Mouse (Mus musculus) gonadal fat pad, adult 2 months (tissue): ENCODE measurements around the gene 4930442H23Rik. TPM values are rescaled to one million over a fixed set of nuclear protein-coding genes. Genes with fewer than 3 reads are reported as not detected.

Experiments used
- DNase-seq: peaks from one replicate; pipeline ENCODE4 v3.0.0-alpha.2; 2012; ENCODE audit warnings: low read depth
- polyA plus RNA-seq: library from polyadenylated mRNA; depleted of rRNA; stranded (reverse); fragments of >200 nt; gene quantifications from 2 replicates; pipeline ENCODE4 v1.2.3, GENCODE M21; 2012

The 4930442H23Rik gene
- polyA plus RNA-seq, 1 experiment: not detected

DNA sequence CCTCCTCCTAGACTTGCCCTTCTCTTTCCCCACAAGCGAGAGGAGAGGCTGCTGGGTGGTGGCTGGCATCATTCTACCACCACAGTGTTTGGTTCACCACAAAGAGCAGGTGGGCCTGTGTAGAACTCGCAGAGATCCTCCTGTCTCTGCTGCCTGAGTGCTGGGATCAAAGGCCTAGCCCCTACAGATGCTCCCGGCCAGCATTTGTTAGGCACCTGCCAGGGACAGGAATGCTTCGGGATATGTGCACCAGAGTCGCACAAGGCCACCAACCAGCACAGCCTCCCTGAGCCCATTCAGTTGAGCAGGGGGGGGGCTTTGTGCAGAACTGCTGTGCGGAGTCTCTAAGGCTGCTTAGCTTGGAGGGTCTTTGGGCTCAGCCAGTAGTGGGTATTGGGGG is 38.3 kb downstream of the 4930442H23Rik start:
- no peak for DNase-seq

DNA sequence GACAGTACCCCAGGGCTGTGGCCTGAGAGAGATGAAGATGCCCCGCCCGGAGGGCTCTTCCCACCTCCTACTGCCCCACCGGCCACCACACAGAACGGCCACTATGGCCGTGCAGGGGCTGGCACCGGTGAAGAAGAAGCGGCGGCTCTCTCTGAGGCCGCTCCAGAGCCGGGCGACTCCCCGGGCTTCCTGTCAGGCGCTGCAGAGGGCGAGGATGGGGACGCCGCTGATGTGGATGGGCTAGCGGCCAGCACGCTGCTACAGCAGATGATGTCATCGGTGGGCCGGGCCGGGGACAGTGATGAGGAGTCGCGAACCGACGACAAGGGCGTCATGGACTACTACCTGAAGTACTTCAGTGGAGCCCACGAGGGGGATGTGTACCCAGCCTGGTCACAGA is 39.0 kb downstream of the 4930442H23Rik start:
- no peak for DNase-seq

- no peak for DNase-seq
These were observed 39.7 kb downstream of the 4930442H23Rik start for GRCm38 (mm10) chr10:81143845-81144437.

DNA sequence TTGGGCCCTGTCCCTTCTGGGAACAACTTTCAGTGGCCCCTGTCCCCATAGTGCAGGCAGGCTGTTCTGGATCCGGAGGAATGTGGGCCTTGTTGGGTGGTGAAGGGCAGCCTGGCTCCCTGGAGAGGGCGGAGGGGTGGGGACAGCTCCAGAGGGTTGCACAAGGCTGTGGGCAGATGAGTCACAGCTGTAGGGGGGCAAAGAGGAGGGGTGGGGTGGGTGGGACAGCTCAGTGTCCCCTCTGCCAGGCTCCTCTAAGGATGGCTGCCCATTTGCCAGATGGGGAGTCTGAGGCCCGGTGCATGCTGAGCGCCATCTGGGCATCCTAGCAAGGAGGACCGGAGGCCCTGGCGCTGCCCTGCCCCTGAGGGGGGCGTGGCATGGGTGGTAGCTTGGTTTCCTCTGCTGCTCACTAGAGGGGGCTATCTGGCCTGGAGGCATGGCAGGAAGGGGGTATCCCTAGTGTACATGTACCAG is 40.5 kb downstream of the 4930442H23Rik start:
- DNase-seq: no peak

GRCm38 (mm10) chr10:81142551-81142981 is 41.1 kb downstream of the 4930442H23Rik start:
- no peak for DNase-seq

DNA sequence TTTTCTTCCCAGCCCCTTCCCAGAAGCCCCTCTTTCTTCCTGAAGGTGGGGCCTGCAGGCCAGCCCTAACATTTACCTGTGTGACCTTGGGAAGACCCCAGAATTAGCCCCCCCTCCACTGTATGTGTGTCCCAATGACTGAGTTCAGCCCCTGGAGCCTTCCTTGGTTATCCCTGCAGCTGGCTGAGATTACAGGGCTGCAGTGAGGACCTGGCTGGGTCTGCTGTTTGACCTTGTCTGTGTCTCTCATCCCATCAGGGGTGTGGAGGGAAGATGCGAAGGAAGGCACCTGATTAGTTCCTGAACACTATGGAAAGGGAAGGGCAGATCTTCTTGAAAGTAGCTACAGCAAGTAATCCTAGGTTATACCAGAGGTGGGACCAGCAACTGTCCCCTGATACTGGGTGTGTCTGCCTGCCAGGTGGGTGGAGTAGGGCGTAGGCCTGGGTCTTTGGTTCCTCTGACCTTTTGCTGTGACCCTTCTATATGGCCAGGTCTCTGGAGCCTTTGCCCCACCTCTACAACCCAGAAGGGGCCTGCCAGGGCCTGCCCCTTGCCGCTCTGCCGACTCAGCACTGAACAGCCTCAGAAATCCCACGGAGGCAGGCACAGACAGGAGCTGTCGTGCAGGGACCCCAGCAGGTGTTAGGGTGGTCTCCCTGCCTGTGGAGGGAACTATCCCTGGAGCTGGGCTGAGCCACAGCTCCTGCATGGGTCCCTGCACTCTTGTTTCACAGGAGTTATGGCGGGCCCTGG is 42.0 kb downstream of the 4930442H23Rik start:
- DNase-seq: no peak

- no peak for DNase-seq
These were observed 42.8 kb downstream of the 4930442H23Rik start for GRCm38 (mm10) chr10:81140717-81141454.

- no peak for DNase-seq
These were observed 43.6 kb downstream of the 4930442H23Rik start for GRCm38 (mm10) chr10:81140005-81140404.

GRCm38 (mm10) chr10:81139529-81139846 is 44.2 kb downstream of the 4930442H23Rik start:
- no peak for DNase-seq

DNA sequence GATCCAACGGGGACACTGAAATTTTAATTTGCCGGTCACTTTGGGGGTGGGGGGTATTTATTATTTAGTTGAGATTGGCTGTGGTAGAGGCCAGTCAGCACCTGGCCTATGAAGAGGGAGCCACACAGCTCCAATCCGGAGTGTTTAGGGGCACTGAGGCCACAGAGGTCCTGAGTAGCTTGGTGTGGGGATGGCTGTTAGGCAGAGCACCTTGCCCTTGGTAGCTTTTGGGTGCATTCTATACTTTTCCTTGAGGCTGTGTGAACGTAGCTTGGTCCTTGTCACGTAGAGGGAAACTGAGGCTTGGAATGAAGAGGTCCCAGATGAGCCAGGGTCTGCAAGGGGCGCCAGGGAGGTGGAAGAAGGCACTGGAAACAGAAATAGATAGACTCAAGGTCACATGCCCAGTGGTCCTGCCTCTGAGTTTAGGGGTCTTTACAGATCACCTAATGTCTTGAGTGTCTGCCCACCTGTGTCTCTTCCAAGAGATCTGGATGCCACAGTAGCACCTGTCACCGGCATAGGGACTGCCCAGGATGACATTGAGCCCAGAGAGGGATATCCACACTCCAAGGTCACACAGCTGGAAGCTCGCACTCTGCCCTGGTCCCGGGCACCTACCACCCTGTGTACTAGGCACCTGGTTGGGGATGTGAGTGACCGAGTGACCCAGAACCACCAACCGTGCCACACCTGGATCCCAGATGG is 44.7 kb downstream of the 4930442H23Rik start:
- no peak for DNase-seq

GRCm38 (mm10) chr10:81138131-81138782 is 45.4 kb downstream of the 4930442H23Rik start:
- no peak for DNase-seq

GRCm38 (mm10) chr10:81137252-81138130 is 46.2 kb downstream of the 4930442H23Rik start:
- no peak for DNase-seq

DNA sequence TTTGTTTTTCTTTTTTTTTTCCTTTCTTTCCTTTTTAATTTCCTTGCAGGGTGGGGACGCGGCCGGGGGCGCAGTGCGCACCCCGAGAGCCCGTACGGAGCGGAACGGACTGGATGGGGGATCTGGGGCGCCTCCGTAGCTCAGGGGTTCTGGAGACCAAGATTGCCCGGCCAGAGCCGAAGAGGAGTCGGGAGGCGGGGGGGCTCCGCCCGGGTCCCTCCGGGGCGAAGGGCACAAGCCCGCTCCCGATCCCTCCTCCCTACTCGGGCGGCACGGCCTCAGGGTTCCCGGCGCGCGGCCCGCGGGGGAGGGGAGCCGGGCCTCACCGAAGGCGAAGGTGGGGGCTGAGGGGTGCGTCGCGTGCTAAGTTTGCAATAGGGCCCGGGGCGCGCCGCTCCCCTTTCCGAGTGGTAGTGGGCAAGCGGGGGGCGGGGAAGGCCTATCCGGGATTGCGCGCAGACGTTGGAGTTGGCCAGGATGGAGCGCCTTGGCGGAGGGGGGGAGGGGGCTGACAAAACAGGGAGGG is 46.9 kb downstream of the 4930442H23Rik start:
- no peak for DNase-seq

DNA sequence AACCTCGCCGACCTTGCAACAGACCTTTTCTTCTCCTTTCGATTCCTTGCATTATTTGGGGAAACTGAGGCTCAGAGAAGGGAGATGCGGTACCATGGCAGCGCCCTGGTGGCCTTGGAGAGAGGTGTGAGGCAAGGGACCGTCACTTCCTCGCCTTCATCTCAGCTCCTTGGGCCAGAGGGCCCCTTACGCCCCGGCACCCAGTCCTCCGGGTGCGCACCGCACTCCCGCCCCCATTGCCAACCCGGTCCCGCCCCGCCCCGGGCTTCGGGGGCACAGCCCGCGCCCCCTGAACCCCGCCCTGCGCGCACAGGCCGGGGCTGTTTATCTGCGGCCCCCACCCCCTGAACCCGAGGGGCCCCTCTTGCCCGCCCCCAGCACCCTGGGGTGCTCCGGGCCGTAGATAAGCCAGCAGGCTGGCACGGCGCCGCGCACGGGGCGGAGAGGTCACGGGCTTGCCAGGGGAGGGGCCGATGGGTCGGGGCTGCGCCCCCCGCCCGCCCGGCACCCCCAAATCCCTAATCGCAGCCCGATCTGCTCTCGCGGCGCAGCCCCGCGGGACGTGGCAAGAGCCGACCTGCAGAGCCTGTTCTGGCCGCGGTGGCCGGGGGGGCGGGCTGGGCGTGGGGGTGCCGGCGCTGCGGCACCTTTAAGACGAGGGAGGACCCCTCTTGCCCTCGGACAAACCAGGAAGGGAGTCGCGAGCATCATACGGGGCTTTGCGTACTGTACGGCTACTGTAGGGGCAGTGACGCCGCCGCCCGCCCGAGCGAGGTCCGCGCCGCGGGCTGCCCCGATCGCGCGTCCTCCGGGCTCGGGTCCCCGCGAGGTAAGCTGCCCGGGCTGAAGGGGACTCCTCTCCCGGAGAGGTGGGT is 47.6 kb downstream of the 4930442H23Rik start:
- no peak for DNase-seq

DNA sequence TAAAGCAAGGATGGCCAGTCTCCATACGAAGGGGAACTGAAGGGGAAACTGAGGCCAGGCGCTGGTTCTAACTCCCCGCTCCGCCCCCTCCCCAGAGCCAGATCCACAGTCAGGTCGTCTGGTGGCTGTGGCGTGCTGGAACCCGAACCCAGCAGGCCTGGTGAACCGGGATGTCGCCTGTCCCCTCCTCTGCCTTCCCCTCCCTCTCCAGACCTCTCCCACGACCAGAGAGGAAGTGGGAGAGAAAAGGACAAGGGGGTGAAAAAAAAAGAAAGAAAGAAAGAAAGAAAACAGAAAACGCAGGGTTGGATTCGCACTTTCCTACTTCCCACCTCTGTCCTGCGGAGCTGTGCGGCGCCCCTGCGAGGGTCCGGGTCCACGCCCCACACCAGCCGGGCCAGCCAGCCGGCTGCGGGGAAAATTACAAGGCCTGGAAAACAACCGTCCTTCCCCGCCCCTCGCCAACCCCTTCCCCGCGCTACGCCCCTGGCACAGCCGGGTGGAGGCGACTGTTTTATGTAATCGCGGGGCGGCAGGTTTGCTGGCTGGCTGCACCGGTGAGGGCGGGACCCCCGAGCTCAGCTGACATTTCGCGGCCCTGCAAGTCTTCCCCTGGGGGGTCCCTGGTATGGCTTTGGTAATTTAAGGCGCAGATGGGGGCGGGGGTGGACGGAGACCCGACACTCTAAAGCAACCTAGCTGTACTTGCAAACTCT is 48.5 kb downstream of the 4930442H23Rik start, which contains the start of gene Zbtb7a:
Zbtb7a (plus strand) TSS at position 255 of the 716 bp plus-strand sequence.
- no peak for DNase-seq

- no peak for DNase-seq
These were observed 49.5 kb downstream of the 4930442H23Rik start for GRCm38 (mm10) chr10:81134181-81134587.
